Mouse (Mus musculus) neural tube, embryonic 12.5 days (tissue): ENCODE measurements at regions not wholly inside any gene's neighbourhood (a gene's known extent, or its start where the extent isn't known, plus 50 kb on each side); places are given as distances from the start of the nearest gene placed in this dataset.
A peak's percentile ranks its signal among the peaks of the same experiment; 100 is the strongest.

Source experiments
- ATAC-seq: fragments of 200-750 bp; cut with Nextera tagmentation; 2 replicates; pipeline ENCODE4 v1.8.0; 2017; ENCODE audit warnings: low read depth, mild to moderate bottlenecking, moderate TSS enrichment, moderate library complexity; ENCODE audit not compliant: low FRiP score
- H3K27ac ChIP-seq: fragments of 300-500 bp; sonication (generic); 2 replicates; pipeline ENCODE4 v1.5.1; 2016
- H3K27me3 ChIP-seq: fragments of 300-500 bp; sonication (generic); replicated peaks from 2 replicates; pipeline ENCODE4 v1.6.1; 2016; ENCODE audit warnings: mild to moderate bottlenecking
- H3K36me3 ChIP-seq: fragments of 300-500 bp; sonication (generic); 2 replicates; pipeline ENCODE4 v1.6.1; 2016; ENCODE audit warnings: mild to moderate bottlenecking
- H3K4me1 ChIP-seq: fragments of 300-500 bp; sonication (generic); 2 replicates; pipeline ENCODE4 v1.6.1; 2016
- H3K4me2 ChIP-seq: fragments of 300-500 bp; sonication (generic); replicated peaks from 2 replicates; pipeline ENCODE4 v1.6.1; 2016; ENCODE audit warnings: mild to moderate bottlenecking
- H3K4me3 ChIP-seq: fragments of 300-500 bp; sonication (generic); 2 replicates; pipeline ENCODE4 v1.5.1; 2016
- H3K9ac ChIP-seq: fragments of 300-500 bp; sonication (generic); 2 replicates; pipeline ENCODE4 v1.6.1; 2016; ENCODE audit warnings: mild to moderate bottlenecking
- H3K9me3 ChIP-seq: fragments of 300-500 bp; sonication (generic); 2 replicates; pipeline ENCODE4 v1.6.1; 2016; ENCODE audit warnings: mild to moderate bottlenecking
- WGBS: fragments of 180-500 bp; shearing (Covaris S2); methylation state at CpG from one replicate; pipeline ENCODE4 v1.1.7; 2016; 5-methylcytosine and 5-hydroxymethylcytosine counted together

DNA sequence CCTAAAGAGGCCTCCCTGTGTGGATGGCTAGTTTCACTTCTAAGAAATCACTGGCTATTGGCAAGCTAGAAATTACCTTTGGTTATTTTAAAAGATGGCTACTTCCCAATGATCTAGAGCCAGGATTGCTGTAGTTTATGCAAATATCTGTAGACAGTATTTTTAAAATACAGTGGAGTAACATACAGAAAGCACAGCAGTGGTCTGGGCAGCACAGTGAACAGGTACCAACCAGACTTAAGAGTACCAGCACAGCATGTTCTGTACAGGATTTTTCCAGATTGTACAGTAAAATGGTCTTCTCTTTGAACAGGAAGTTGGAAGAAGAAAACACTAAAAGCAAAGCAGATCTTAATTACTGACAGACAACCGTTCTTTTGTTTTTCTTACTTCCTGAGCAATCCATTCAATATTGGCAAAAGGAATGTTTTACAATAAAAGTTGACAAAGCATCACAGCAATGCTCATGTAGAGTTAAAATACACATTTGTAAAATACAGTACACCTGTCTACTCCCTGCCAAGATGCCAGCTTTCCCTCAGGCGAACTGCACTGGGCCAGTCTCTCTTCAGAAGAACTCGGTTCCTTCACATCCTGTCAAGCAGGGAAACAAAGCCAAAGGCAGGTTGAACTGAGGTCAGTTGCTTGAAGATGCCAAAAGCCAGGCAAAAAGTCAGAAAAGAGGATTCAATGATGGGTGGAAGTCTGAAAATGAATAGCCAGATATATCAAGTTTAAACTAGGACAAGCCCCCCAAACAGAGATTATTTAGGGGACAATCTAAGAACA is 62.0 kb upstream of the Cul1 start:
- Histone ChIP-seq H3K4me2 (peak overlapping the region; percentile 9; the same call in 1 of the 2 replicates), H3K9me3 (no peaks in the 10 kb centered on the region), H3K4me1 (no peaks in the 10 kb centered on the region), H3K4me3 (no peak overlapping the region), H3K36me3 (no peaks in the 10 kb centered on the region), H3K27me3 (no peaks in the 10 kb centered on the region), H3K27ac (no peak overlapping the region), H3K9ac (no peak overlapping the region)
- 59% methylated on average over 3 of the region's 3 CpGs for WGBS
- no peak for ATAC-seq

DNA sequence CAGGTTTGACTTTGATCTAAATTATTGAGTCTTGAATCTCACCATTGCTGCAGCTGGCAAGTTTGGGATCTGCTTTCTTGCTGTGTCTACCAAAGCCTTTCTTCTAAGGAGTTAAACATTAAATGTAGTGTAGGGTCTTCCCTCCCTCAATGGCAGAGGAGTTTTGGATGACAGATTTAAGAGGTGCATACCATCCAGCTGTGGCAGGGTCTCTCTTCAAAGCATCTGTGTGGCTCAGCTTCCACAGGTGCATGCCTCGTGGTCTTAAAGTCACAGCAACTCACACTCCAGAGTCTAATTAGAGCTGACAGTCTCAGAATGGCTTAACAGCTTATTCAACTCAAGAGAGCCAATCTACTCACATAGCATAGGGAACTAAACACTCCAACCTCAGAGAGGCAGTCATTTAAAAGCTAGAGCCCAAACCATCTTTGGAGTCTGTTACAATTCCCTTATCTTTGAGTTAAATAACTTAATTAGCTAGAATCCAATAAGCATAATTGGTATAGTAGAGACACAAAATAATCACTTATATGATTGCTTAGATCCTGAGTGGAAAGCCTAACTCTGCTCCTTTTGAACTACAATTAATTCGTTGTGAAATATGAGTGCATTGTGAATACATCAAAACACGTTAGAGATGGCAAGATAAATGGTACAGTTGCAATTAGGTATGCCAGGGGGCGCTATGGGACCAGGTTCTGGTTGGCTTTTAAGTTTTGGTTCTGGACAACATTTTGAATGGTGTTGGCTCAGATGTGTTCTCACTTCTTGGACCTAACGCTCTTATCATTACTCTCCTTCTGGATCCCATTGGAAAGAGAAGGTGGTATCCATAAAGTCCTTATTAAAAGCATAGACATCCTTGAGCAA is 57.5 kb upstream of the Cul1 start:
- Histone ChIP-seq H3K9me3 (no peaks in the 10 kb centered on the region), H3K36me3 (no peaks in the 10 kb centered on the region), H3K4me2 (no peak overlapping the region), H3K9ac (no peak overlapping the region), H3K27ac (no peak overlapping the region), H3K4me1 (no peaks in the 10 kb centered on the region), H3K27me3 (no peaks in the 10 kb centered on the region), H3K4me3 (no peak overlapping the region)
- WGBS: 44% methylated on average over 5 of the region's 5 CpGs
- no peak for ATAC-seq
